In the genomic region with DNA sequence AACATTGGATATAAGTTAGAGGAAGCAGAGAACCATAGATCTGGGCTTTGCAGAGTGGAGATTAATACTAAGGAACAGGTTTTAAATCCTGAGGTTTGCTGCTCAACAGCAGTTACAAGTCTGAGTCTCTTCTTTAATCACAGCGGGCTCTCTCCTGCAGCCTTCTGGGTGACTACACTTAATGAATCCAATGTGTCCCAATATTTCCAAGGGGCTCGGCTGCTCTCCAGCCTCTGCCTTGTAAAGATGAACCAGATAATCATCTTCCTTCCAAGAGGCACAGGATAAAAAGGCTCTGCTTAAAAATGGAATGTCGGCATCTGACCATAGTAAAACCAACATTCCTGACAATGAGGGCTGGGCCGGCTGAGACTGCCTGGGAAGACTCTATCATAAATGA, we compare ENCODE assay signal across 24 mouse cellular contexts.
DNase-seq lines count a peak whose midpoint lies in the region; ATAC-seq and TF ChIP-seq lines count a peak whose summit lies in the region.
"Had no signal": no experiment of that assay in that cellular context is flagged by ENCODE, and none has a peak within 500 bp of the region (broad histone marks: within the 10 kb centered on the region; RNA-seq: fewer than 3 reads in every experiment).

No protein-coding gene starts in this region.

- no peak overlapping the region for H3K27ac ChIP-seq in embryonic facial prominence, embryonic 11.5 days (replicated peaks; ENCODE audit: low read depth, low read length)
- H3K27ac ChIP-seq in embryonic facial prominence, embryonic 10.5 days (replicated peaks): no peak overlapping the region
- H3K27ac ChIP-seq in cerebellum, adult 2 months (ENCODE audit: insufficient read depth, low read length): no peak overlapping the region
- H3K27ac ChIP-seq: embryonic facial prominence, embryonic 13.5 days; forebrain, embryonic 10.5 days; forebrain, embryonic 12.5 days had no signal

- no peak overlapping the region for H3K4me3 ChIP-seq in embryonic facial prominence, embryonic 11.5 days (ENCODE audit: low read depth, low read length)
- H3K4me3 ChIP-seq in embryonic facial prominence, embryonic 10.5 days: no peak overlapping the region
- H3K4me3 ChIP-seq in cerebellum, adult 2 months (replicated peaks; ENCODE audit: insufficient read depth, low read depth, low read length): no peak overlapping the region
- H3K4me3 ChIP-seq: embryonic facial prominence, embryonic 13.5 days; forebrain, embryonic 10.5 days; forebrain, embryonic 12.5 days had no signal

- H3K27me3 ChIP-seq in embryonic facial prominence, embryonic 11.5 days (ENCODE audit: control insufficient read depth, insufficient read depth, low read length): no peaks in the 10 kb centered on the region
- H3K27me3 ChIP-seq in embryonic facial prominence, embryonic 10.5 days (replicated peaks; ENCODE audit: low read depth, poor library complexity, severe bottlenecking): 0 out of 2 replicates have a peak, but pooled peaks cover 4% of the 10 kb centered on the region
- H3K27me3 ChIP-seq in cerebellum, adult 2 months (ENCODE audit: control insufficient read depth, insufficient read depth, low read length): no peaks in the 10 kb centered on the region
- H3K27me3 ChIP-seq: CH12.LX; embryonic facial prominence, embryonic 13.5 days; forebrain, embryonic 12.5 days had no signal

- no peaks in the 10 kb centered on the region for H3K9me3 ChIP-seq in embryonic facial prominence, embryonic 11.5 days (replicated peaks; ENCODE audit: control insufficient read depth, low read length)
- H3K9me3 ChIP-seq in embryonic facial prominence, embryonic 10.5 days: no peaks in the 10 kb centered on the region
- H3K9me3 ChIP-seq: embryonic facial prominence, embryonic 13.5 days; forebrain, embryonic 10.5 days; forebrain, embryonic 12.5 days had no signal

- no peaks in the 10 kb centered on the region for H3K36me3 ChIP-seq in embryonic facial prominence, embryonic 11.5 days (replicated peaks; ENCODE audit: control insufficient read depth, insufficient read depth, low read depth, low read length)
- no peaks in the 10 kb centered on the region for H3K36me3 ChIP-seq in embryonic facial prominence, embryonic 10.5 days (replicated peaks)
- H3K36me3 ChIP-seq: embryonic facial prominence, embryonic 13.5 days; forebrain, embryonic 10.5 days; forebrain, embryonic 12.5 days; G1E had no signal

- H3K4me1 ChIP-seq in embryonic facial prominence, embryonic 11.5 days (ENCODE audit: control insufficient read depth, insufficient read depth, low read length): no peaks in the 10 kb centered on the region
- peaks cover 8% of the 10 kb centered on the region for H3K4me1 ChIP-seq in embryonic facial prominence, embryonic 10.5 days
- H3K4me1 ChIP-seq in cerebellum, adult 2 months (ENCODE audit: control insufficient read depth, insufficient read depth, low read length): no peaks in the 10 kb centered on the region

- no peak for ATAC-seq in embryonic facial prominence, embryonic 11.5 days (replicated peaks; ENCODE audit: insufficient number of reproducible peaks, low FRiP score, low TSS enrichment, low read depth)
- ATAC-seq: CD4-positive, CD25-positive, alpha-beta regulatory T cell, adult 4 months; forebrain, embryonic 14.5 days; forebrain, embryonic 16.5 days had no signal

- no peak overlapping the region for H3K4me2 ChIP-seq in embryonic facial prominence, embryonic 11.5 days (ENCODE audit: low read depth, low read length)
- H3K4me2 ChIP-seq: embryonic facial prominence, embryonic 13.5 days; forebrain, embryonic 12.5 days had no signal

- no peak overlapping the region for H3K9ac ChIP-seq in embryonic facial prominence, embryonic 11.5 days (replicated peaks; ENCODE audit: low read length)
- H3K9ac ChIP-seq: embryonic facial prominence, embryonic 13.5 days; forebrain, embryonic 12.5 days had no signal

- 43% methylated on average over 4 of the region's 4 CpGs for whole genome bisulfite sequencing in embryonic facial prominence, embryonic 11.5 days
- WGBS in embryonic facial prominence, embryonic 10.5 days: 48% methylated on average over 4 of the region's 4 CpGs
- 73% methylated on average over 4 of the region's 4 CpGs for WGBS in cerebellum, adult 2 months

- no peak for TF ChIP-seq CTCF in cerebellum, adult 2 months (IDR thresholded peaks at IDR 0.05; ENCODE audit: borderline replicate concordance, insufficient read depth, low read depth, low read length)

- DNase-seq in embryonic facial prominence, embryonic 11.5 days (ENCODE audit: low spot score): peak; percentile 38
- no peak for DNase-seq in embryonic facial prominence, embryonic 10.5 days (ENCODE audit: low spot score)
- DNase-seq in urinary bladder, postnatal 14 days (ENCODE audit: low spot score): peak; percentile 8
- no peak for DNase-seq in urinary bladder, postnatal 10 days (ENCODE audit: low spot score)
- DNase-seq in fat pad, adult 2 months (ENCODE audit: extremely low read depth, low read depth, low spot score): peak; percentile 3
- no peak for DNase-seq in cerebellum, adult 2 months
- DNase-seq: adrenal gland, adult 2 months; adrenal gland, postnatal 10 days; adrenal gland, postnatal 25 days; B cell, adult 2 months; cerebellum, adult 11 months; cerebellum, adult 18-20 months; cerebellum, adult 9-10 months; cerebellum, postnatal 10 days; cerebellum, postnatal 36 days; embryo, embryonic 11 days had no signal

- no peak for TF ChIP-seq POLR2A in cerebellum, adult 2 months (IDR thresholded peaks at IDR 0.05; ENCODE audit: borderline replicate concordance, insufficient read depth, low read length)

Comparison
In these comparisons a context has a peak if more than half of its experiments do, and no peak if none do; other contexts are left out.
1. DNase-seq: peak in embryonic facial prominence, embryonic 11.5 days (single experiment), urinary bladder, postnatal 14 days (single experiment) and fat pad, adult 2 months (single experiment); none in embryonic facial prominence, embryonic 10.5 days (single experiment), urinary bladder, postnatal 10 days (single experiment) and cerebellum, adult 2 months (0 of 2).